In the genomic region with DNA sequence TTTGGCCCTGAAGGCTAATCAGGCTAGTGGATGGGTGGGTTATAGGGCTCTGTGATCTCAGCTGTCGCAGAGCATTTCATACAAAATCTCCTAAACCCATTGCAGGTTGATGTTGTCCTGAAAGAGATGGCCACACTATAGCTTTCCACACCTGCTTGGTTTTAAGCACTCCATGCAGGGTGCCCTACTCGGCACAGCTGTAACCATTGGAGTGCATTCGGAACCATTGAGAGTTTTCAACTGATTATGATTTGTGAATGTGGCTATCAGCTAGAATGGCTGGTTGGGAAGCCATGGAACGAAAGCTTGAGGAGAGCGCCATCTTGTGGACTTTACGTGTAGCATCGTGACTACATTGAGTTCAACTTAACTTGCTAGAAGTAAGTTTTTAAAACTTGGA, we compare ENCODE assay signal across 9 mouse cellular contexts.
DNase-seq lines count a peak whose midpoint lies in the region; ATAC-seq and TF ChIP-seq lines count a peak whose summit lies in the region.
"Had no signal": no experiment of that assay in that cellular context is flagged by ENCODE, and none has a peak within 500 bp of the region (broad histone marks: within the 10 kb centered on the region; RNA-seq: fewer than 3 reads in every experiment).

No protein-coding gene starts in this region.

- WGBS in kidney, embryonic 16.5 days, result 15% methylated on average over 7 of the region's 7 CpGs
- 17% methylated on average over 7 of the region's 7 CpGs for WGBS in cerebellum, adult 2 months

- H3K27me3 ChIP-seq in kidney, embryonic 16.5 days (ENCODE audit: insufficient read depth, low read length), result peaks cover 15% of the 10 kb centered on the region
- no peaks in the 10 kb centered on the region for H3K27me3 ChIP-seq in MEL (ENCODE audit: control insufficient read depth in 1 of 2, insufficient read depth in 2 of 2, low read length in 2 of 2)
- peaks cover 1% of the 10 kb centered on the region; the same call in 1 of the 2 replicates for H3K27me3 ChIP-seq in cerebellum, adult 2 months (ENCODE audit: control insufficient read depth, insufficient read depth, low read length)

- TF ChIP-seq RAD21 in MEL (IDR thresholded peaks at IDR 0.05; ENCODE audit: low read depth, low read length), result peak; percentile 95

- no peak for TF ChIP-seq EP300 in MEL (IDR thresholded peaks at IDR 0.05; ENCODE audit: low read depth in 1 of 2, low read length in 2 of 2)

- no peaks in the 10 kb centered on the region for H3K9me3 ChIP-seq in kidney, embryonic 16.5 days (ENCODE audit: low read length)
- H3K9me3 ChIP-seq in MEL (replicated peaks; ENCODE audit: insufficient read depth, low read length), result no peaks in the 10 kb centered on the region
- H3K9me3 ChIP-seq: embryonic facial prominence, embryonic 13.5 days had no signal

- no peak for ATAC-seq in kidney, embryonic 16.5 days (ENCODE audit: low FRiP score, low TSS enrichment)

- no peak overlapping the region for H3K4me2 ChIP-seq in kidney, embryonic 16.5 days (replicated peaks; ENCODE audit: low read depth, low read length)
- H3K4me2 ChIP-seq: embryonic facial prominence, embryonic 13.5 days had no signal

- H3K4me3 ChIP-seq in kidney, embryonic 16.5 days (ENCODE audit: low read length), result no peak overlapping the region
- 0 out of 4 replicates have a peak overlapping the region, but pooled peaks of 1 of the 2 experiments have one; percentile 3 for H3K4me3 ChIP-seq in MEL (ENCODE audit: control insufficient read depth in 1 of 2, insufficient read depth in 1 of 2, low read depth in 2 of 2, low read length in 2 of 2)
- no peak overlapping the region for H3K4me3 ChIP-seq in cerebellum, adult 2 months (replicated peaks; ENCODE audit: insufficient read depth, low read depth, low read length)
- H3K4me3 ChIP-seq: embryonic facial prominence, embryonic 13.5 days had no signal

- no peaks in the 10 kb centered on the region for H3K36me3 ChIP-seq in kidney, embryonic 16.5 days (ENCODE audit: insufficient read depth, low read length)
- peaks cover 0 to 3% of the 10 kb centered on the region in 2 experiments; a peak in 1 of 4 replicates for H3K36me3 ChIP-seq in MEL (ENCODE audit: control insufficient read depth in 1 of 2, insufficient read depth in 2 of 2, low read length in 2 of 2)
- H3K36me3 ChIP-seq: embryonic facial prominence, embryonic 13.5 days had no signal

- no peak overlapping the region for H3K9ac ChIP-seq in kidney, embryonic 16.5 days (replicated peaks; ENCODE audit: low read length)
- no peak overlapping the region for H3K9ac ChIP-seq in MEL (ENCODE audit: control insufficient read depth, low read depth, low read length, poor library complexity, severe bottlenecking)
- H3K9ac ChIP-seq: embryonic facial prominence, embryonic 13.5 days had no signal

- no peaks in the 10 kb centered on the region for H3K4me1 ChIP-seq in kidney, embryonic 16.5 days (ENCODE audit: insufficient read depth, low read length)
- H3K4me1 ChIP-seq in MEL (ENCODE audit: control insufficient read depth in 1 of 2, insufficient read depth in 2 of 2, low read length in 2 of 2), result 0 out of 4 replicates have a peak, but pooled peaks cover 0 to 2% of the 10 kb centered on the region in 2 experiments
- H3K4me1 ChIP-seq in cerebellum, adult 2 months (ENCODE audit: control insufficient read depth, insufficient read depth, low read length), result no peaks in the 10 kb centered on the region
- H3K4me1 ChIP-seq: embryonic facial prominence, embryonic 13.5 days had no signal

- no peaks in the 10 kb centered on the region for H3K79me2 ChIP-seq in MEL (ENCODE audit: control insufficient read depth, insufficient read depth, low read length, poor library complexity)

- DNase-seq in kidney, adult 11 months, result peak; percentile 17
- peak; percentile 81 for DNase-seq in MEL (ENCODE audit: low read depth, low spot score)
- peak; percentile 29 to 31 for DNase-seq in cerebellum, adult 2 months
- peak; percentile 24 for DNase-seq in gastrocnemius, postnatal 10 days
- DNase-seq in left cerebral cortex, postnatal 14 days (ENCODE audit: low spot score in 2 of 2), result peak; percentile 57 to 70
- DNase-seq in naive thymus-derived CD4-positive, alpha-beta T cell, adult 2 months (ENCODE audit: low read depth), result peak; percentile 90
- DNase-seq in thymus, postnatal 25 days, result peak; percentile 58

- intact Hi-C loops in left cerebral cortex, postnatal 14 days (cut with DNase I), result loop anchor here (2.0 to 10.0 kb wide), 3 partner anchors 77 to 240 kb away; a partner anchor contains a TSS

- TF ChIP-seq POLR2A in MEL (IDR thresholded peaks at IDR 0.05; ENCODE audit: control insufficient read depth in 1 of 2, insufficient read depth in 1 of 2, low read depth in 1 of 2, low read length in 2 of 2, poor library complexity in 1 of 2), result no peak
- TF ChIP-seq POLR2A in cerebellum, adult 2 months (IDR thresholded peaks at IDR 0.05; ENCODE audit: borderline replicate concordance, insufficient read depth, low read length), result no peak

- peak; percentile 78 to 98 (median 86) for TF ChIP-seq CTCF in MEL (IDR thresholded peaks at IDR 0.05 in 2 of 3, conservative IDR thresholded peaks at IDR 0.05 in 1 of 3; ENCODE audit: control insufficient read depth in 1 of 3, insufficient read depth in 1 of 3, low read depth in 2 of 3, low read length in 3 of 3, poor library complexity in 1 of 3, severe bottlenecking in 1 of 3)
- peak; percentile 71 for TF ChIP-seq CTCF in cerebellum, adult 2 months (IDR thresholded peaks at IDR 0.05; ENCODE audit: borderline replicate concordance, insufficient read depth, low read depth, low read length)

- H3K27ac ChIP-seq in kidney, embryonic 16.5 days (ENCODE audit: low read length), result no peak overlapping the region
- no peak overlapping the region for H3K27ac ChIP-seq in MEL (ENCODE audit: control insufficient read depth, low read depth, low read length)
- H3K27ac ChIP-seq in cerebellum, adult 2 months (ENCODE audit: insufficient read depth, low read length), result no peak overlapping the region
- H3K27ac ChIP-seq: embryonic facial prominence, embryonic 13.5 days had no signal

TF ChIP-seq in MEL, 35 proteins besides CTCF, POLR2A, EP300 and RAD21:
- TF ChIP-seq SIN3A (IDR thresholded peaks at IDR 0.05; ENCODE audit: low read length) (peak; percentile 57; the same call in 1 of the 2 replicates), TBP (IDR thresholded peaks at IDR 0.05; ENCODE audit: low read depth, low read length) (no peak), SMC3 (IDR thresholded peaks at IDR 0.05; ENCODE audit: low read depth, low read length) (peak; percentile 88), KAT2A (conservative IDR thresholded peaks at IDR 0.05; ENCODE audit: low read depth, low read length) (no peak), MAX (IDR thresholded peaks at IDR 0.05; ENCODE audit: low read length) (peak; percentile 49; the same call in 1 of the 2 replicates), CHD2 (IDR thresholded peaks at IDR 0.05; ENCODE audit: low read length) (no peak), ZKSCAN1 (IDR thresholded peaks at IDR 0.05; ENCODE audit: low read depth, low read length) (no peak), MYC (IDR thresholded peaks at IDR 0.05; ENCODE audit: low read depth, low read length) (peak; percentile 72), MXI1 (IDR thresholded peaks at IDR 0.05; ENCODE audit: low read depth, low read length) (peak; percentile 35; the same call in 1 of the 2 replicates), POLR2AphosphoS2 (IDR thresholded peaks at IDR 0.05; ENCODE audit: low read length) (no peak), ZMIZ1 (IDR thresholded peaks at IDR 0.05; ENCODE audit: low read depth, low read length) (no peak), RCOR1 (IDR thresholded peaks at IDR 0.05; ENCODE audit: low read depth, low read length) (0 out of 2 replicates have a peak, but pooled peaks have one; percentile 24), TCF12 (IDR thresholded peaks at IDR 0.05; ENCODE audit: low read depth, low read length) (no peak), ZC3H11A (IDR thresholded peaks at IDR 0.05; ENCODE audit: low read depth, low read length) (peak; percentile 83), JUND (IDR thresholded peaks at IDR 0.05; ENCODE audit: low read depth, low read length) (peak; percentile 55; the same call in 1 of the 2 replicates), HCFC1 (IDR thresholded peaks at IDR 0.05; ENCODE audit: low read depth, low read length) (0 out of 2 replicates have a peak, but pooled peaks have one; percentile 35)
TF ChIP-seq in MEL: peak in this region for 9.

Comparison
In these comparisons a context has a peak if more than half of its experiments do, and no peak if none do; other contexts are left out.
1. DNase-seq: peak in every context shown above with its lines; median percentile 90 in naive thymus-derived CD4-positive, alpha-beta T cell, adult 2 months; 81 in MEL; 64 in left cerebral cortex, postnatal 14 days; 58 in thymus, postnatal 25 days; 30 in cerebellum, adult 2 months; 24 in gastrocnemius, postnatal 10 days; 17 in kidney, adult 11 months.